Mouse (Mus musculus) hindbrain, embryonic 14.5 days (tissue): Measurements from ENCODE around the gene Bcl3. TPM values are rescaled to one million over a fixed set of nuclear protein-coding genes. Genes with fewer than 3 reads are reported as not detected.

Experiments
- ATAC-seq: fragments of 200-750 bp; cut with Nextera tagmentation; 2 replicates; pipeline ENCODE4 v1.8.0; 2017; ENCODE audit warnings: moderate number of reproducible peaks, mild to moderate bottlenecking, moderate TSS enrichment, moderate library complexity; ENCODE audit not compliant: low FRiP score
- DNase-seq: peaks from one replicate; pipeline ENCODE4 v3.0.0-alpha.2; 2015; ENCODE audit warnings: low spot score
- H3K27ac ChIP-seq: fragments of 300-500 bp; sonication (generic); 2 replicates; pipeline ENCODE4 v1.5.1; 2014; ENCODE audit warnings: mild to moderate bottlenecking, moderate library complexity
- H3K27me3 ChIP-seq: fragments of 300-500 bp; sonication (generic); 2 replicates; pipeline ENCODE4 v1.6.1; 2014; ENCODE audit warnings: mild to moderate bottlenecking, low read length, mixed read lengths; ENCODE audit not compliant: control insufficient read depth, insufficient read depth
- H3K36me3 ChIP-seq: fragments of 300-500 bp; sonication (generic); replicated peaks from 2 replicates; pipeline ENCODE4 v1.6.1; 2014; ENCODE audit not compliant: control insufficient read depth, insufficient read depth
- H3K4me1 ChIP-seq: fragments of 300-500 bp; sonication (generic); replicated peaks from 2 replicates; pipeline ENCODE4 v1.6.1; 2014; ENCODE audit warnings: antibody characterized with exemption, low read length, mixed read lengths; ENCODE audit not compliant: control insufficient read depth, insufficient read depth
- H3K4me2 ChIP-seq: fragments of 300-500 bp; sonication (generic); replicated peaks from 2 replicates; pipeline ENCODE4 v1.6.1; 2014; ENCODE audit warnings: mild to moderate bottlenecking, moderate library complexity
- H3K4me3 ChIP-seq: fragments of 300-500 bp; sonication (generic); replicated peaks from 2 replicates; pipeline ENCODE4 v1.5.1; 2014; ENCODE audit warnings: mild to moderate bottlenecking, low read length
- H3K9ac ChIP-seq: fragments of 300-500 bp; sonication (generic); 2 replicates; pipeline ENCODE4 v1.6.1; 2014
- H3K9me3 ChIP-seq: fragments of 300-500 bp; sonication (generic); 2 replicates; pipeline ENCODE4 v1.6.1; 2016; ENCODE audit warnings: low read length; ENCODE audit not compliant: control insufficient read depth
- WGBS: fragments of 180-500 bp; shearing (Covaris S2); extraction: QIAGEN DNeasy Blood & Tissue Kit; methylation state at CpG from one replicate; pipeline ENCODE4 v1.1.7; 2014; 5-methylcytosine and 5-hydroxymethylcytosine counted together
- polyA plus RNA-seq: library from polyadenylated mRNA; unstranded; fragments of >200 nt; fragmentation: Nextera tagmentation; extraction: Ambion mirVana; gene quantifications from 2 replicates; pipeline ENCODE4 v1.2.1, GENCODE M21; 2014

Bcl3 gene
- polyA plus RNA-seq, 1 experiment from 2014 or later: 0.58 TPM

DNA sequence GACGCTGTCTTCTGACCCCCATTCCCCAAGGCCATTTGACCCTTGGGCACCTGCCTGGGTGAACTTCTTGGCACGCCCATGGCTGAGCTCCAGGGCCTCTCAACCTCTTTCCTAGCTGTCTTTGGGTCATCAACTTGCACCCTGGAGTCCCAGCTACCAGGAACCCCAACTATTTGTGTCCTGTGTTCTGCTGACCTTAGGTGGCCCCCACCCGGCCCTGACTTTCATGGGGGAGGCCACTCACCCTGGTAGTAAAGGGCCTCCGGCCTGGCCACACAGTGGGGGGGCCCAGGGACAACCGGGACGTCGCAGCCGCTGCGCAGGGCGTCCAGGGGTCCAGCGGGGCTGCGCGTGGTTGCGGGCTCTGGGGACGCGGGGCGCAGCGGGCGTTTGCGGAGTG lies 377 bp downstream of the Bcl3 start:
- H3K9me3 ChIP-seq: 0 out of 2 replicates have a peak, but pooled peaks cover 4% of the 10 kb centered on the region
- peaks cover 56% of the 10 kb centered on the region for H3K27me3 ChIP-seq
- peak overlapping the region; percentile 42; the same call in 1 of the 2 replicates for H3K9ac ChIP-seq
- H3K4me1 ChIP-seq: peaks cover 8% of the 10 kb centered on the region; the same call in 1 of the 2 replicates
- ATAC-seq: no peak
- 5% methylated on average over 20 of the region's 20 CpGs for WGBS
- DNase-seq: no peak
- no peak overlapping the region for H3K27ac ChIP-seq
- H3K36me3 ChIP-seq: no peaks in the 10 kb centered on the region
- peak overlapping the region; percentile 47 for H3K4me2 ChIP-seq
- H3K4me3 ChIP-seq: peak overlapping the region; percentile 22

- Histone ChIP-seq H3K9me3 (0 out of 2 replicates have a peak, but pooled peaks cover 4% of the 10 kb centered on the region), H3K27ac (no peak overlapping the region), H3K4me1 (peaks cover 14% of the 10 kb centered on the region), H3K4me3 (no peak overlapping the region), H3K27me3 (peaks cover 61% of the 10 kb centered on the region), H3K36me3 (no peaks in the 10 kb centered on the region), H3K4me2 (no peak overlapping the region), H3K9ac (no peak overlapping the region)
- DNase-seq (no peak), ATAC-seq (no peak)
- WGBS: 55% methylated on average over 7 of the region's 7 CpGs
Observed at GRCm38 (mm10) chr7:19821633-19822032, 937 bp downstream of the Bcl3 start.

DNA sequence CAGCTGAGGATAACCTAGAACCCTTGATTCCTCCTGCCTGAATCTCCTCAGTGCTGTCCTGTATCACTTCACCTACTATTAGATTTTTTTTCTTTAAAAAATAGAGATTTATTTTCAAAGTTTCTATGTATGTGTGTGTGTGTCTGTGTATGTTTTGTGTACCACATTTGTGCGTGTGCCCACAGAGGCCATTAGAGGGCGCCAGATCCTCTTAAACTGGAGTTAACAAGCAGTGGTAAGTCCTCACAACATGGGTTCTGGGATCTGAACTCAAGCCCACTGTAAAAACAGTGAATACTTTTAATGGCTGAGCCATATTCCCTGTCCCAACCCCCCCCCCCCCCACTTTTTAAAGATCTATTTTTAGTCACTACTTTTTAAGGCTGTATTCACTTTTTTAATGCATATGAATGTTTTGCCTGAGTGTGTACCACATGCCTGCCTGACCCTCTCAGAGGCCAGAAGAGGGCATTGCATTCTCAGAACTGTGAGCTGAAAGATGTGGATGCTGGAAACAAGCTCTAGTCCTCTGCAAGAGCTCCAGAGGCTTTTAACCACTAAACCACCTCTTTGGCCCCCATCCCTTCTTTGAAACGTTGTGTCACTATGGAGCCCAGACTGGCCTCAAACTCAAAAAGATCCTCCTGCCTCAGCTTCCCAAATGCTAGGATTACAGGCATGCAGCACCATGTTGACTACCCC lies 2.1 kb downstream of the Bcl3 start:
- 65% methylated on average over 3 of the region's 3 CpGs for WGBS
- no peak overlapping the region for H3K4me3 ChIP-seq
- H3K4me1 ChIP-seq: peaks cover 17% of the 10 kb centered on the region
- H3K9ac ChIP-seq: no peak overlapping the region
- H3K4me2 ChIP-seq: no peak overlapping the region
- H3K9me3 ChIP-seq: 0 out of 2 replicates have a peak, but pooled peaks cover 4% of the 10 kb centered on the region
- peaks cover 64% of the 10 kb centered on the region for H3K27me3 ChIP-seq
- ATAC-seq (no peak), DNase-seq (no peak)
- H3K36me3 ChIP-seq: no peaks in the 10 kb centered on the region
- H3K27ac ChIP-seq: no peak overlapping the region

GRCm38 (mm10) chr7:19818875-19819274 lies 3.7 kb downstream of the Bcl3 start:
- no peak for ATAC-seq
- Histone ChIP-seq H3K27ac (no peak overlapping the region), H3K4me3 (no peak overlapping the region), H3K4me1 (peaks cover 17% of the 10 kb centered on the region), H3K9me3 (0 out of 2 replicates have a peak, but pooled peaks cover 4% of the 10 kb centered on the region), H3K4me2 (no peak overlapping the region), H3K36me3 (no peaks in the 10 kb centered on the region), H3K9ac (no peak overlapping the region), H3K27me3 (peaks cover 54% of the 10 kb centered on the region)
- no peak for DNase-seq
- 89% methylated on average over 7 of the region's 7 CpGs for WGBS

- ATAC-seq: no peak
- Histone ChIP-seq H3K27ac (no peak overlapping the region), H3K36me3 (no peaks in the 10 kb centered on the region), H3K9ac (no peak overlapping the region), H3K9me3 (0 out of 2 replicates have a peak, but pooled peaks cover 4% of the 10 kb centered on the region), H3K27me3 (peaks cover 50% of the 10 kb centered on the region), H3K4me3 (no peak overlapping the region), H3K4me1 (peaks cover 17% of the 10 kb centered on the region), H3K4me2 (no peak overlapping the region)
- DNase-seq: no peak
- WGBS: 85% methylated on average over 5 of the region's 5 CpGs
Observed at GRCm38 (mm10) chr7:19818440-19818839, 4.1 kb downstream of the Bcl3 start.

DNA sequence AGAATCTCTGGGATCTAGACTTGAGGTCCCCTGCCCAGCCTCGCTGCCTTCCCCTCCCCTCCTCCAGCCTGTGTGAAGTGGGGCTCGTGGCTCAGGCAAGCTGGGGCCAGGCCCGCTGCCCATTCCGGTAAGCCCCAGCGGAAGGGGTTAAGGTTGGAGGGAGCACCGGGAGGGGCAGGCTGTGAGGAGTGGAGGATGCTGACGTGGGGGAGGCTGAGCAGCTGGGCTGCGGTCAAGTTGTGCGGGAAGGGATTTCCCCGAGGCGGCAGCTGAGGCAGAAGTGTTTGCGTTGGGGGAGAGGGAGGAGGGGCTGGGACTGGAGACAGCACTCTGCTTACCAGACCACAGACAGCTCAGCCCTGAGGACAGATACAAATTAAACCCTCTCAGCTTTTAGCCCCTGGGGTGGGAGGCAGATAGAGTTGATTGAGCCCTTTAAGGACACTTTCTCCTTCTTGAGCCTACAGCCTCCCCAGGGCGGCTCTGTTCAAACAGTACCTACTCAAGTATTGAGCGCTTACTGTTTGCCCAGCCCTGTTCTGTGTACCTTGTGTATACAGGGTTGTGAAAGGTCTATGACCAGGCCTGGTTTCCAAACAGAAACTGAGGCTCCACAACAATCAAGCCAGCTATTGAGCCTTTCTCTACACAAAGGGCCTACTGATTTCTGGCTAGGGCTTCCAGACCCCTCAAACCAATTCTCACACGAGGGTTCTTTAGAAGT lies 5.0 kb downstream of the Bcl3 start:
- peak; percentile 32; the same call in 1 of the 2 replicates for ATAC-seq
- no peak for DNase-seq
- Histone ChIP-seq H3K4me2 (peak overlapping the region; percentile 73), H3K4me1 (peaks cover 16% of the 10 kb centered on the region), H3K4me3 (0 out of 2 replicates have a peak overlapping the region, but pooled peaks have one; percentile 2), H3K27me3 (peaks cover 50% of the 10 kb centered on the region), H3K27ac (no peak overlapping the region), H3K9me3 (0 out of 2 replicates have a peak, but pooled peaks cover 4% of the 10 kb centered on the region), H3K36me3 (no peaks in the 10 kb centered on the region), H3K9ac (0 out of 2 replicates have a peak overlapping the region, but pooled peaks have one; percentile 30)
- WGBS: 9% methylated on average over 15 of the region's 15 CpGs

- ATAC-seq (peak; percentile 37), DNase-seq (peak; percentile 43)
- no peak overlapping the region for H3K27ac ChIP-seq
- H3K27me3 ChIP-seq: peaks cover 51% of the 10 kb centered on the region
- peak overlapping the region; percentile 73 for H3K4me2 ChIP-seq
- peaks cover 11% of the 10 kb centered on the region for H3K4me1 ChIP-seq
- peak overlapping the region; percentile 57 for H3K9ac ChIP-seq
- no peaks in the 10 kb centered on the region for H3K36me3 ChIP-seq
- under 1% methylated on average over 27 of the region's 28 CpGs for WGBS
- H3K9me3 ChIP-seq: 0 out of 2 replicates have a peak, but pooled peaks cover 4% of the 10 kb centered on the region
- peak overlapping the region; percentile 36 for H3K4me3 ChIP-seq
Observed at GRCm38 (mm10) chr7:19816224-19816771, 6.3 kb downstream of the Bcl3 start.

DNA sequence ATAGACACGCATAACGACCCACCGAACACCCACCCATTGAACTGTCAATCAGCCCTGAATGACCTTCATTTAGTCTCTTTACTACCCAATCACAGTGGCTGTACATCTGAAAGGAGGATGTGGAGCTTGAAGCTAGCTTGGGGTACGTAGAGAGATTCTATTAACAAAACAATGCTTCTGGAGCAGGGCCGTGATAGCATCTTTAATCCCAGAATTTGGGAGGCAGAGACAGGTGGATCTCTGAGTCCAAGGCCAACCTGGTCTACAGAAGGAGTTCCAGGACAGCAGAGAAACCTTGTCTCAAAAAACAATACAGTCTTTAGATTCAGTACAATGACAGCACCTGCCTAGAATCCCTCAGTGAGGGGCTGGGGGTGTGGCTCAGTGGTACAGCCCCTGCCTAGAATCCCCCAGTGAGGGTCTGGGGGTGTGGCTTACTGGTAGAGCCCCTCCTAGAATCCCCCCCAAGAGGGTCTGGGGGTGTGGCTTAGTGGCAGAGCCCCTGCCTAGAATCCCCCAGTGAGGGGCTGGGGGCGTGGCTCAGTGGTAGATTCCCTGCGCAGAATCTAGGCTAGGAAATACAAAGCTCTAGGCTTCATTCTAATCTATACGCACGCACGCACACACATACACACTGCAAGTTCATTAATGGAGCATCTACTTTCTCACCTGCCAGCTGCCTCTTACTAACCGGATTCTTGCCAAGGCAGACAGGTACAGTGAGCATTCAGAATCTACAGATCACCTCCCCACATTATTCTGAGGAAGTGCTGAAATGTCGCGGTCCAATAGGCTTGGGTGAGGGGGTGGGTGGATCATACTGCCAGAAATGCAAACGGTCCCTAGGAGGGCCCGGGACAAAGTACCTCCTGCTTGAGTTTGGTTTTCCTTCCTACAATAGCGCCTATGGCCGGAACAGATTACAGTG lies 7.0 kb downstream of the Bcl3 start:
- 0 out of 2 replicates have a peak, but pooled peaks cover 3% of the 10 kb centered on the region for H3K9me3 ChIP-seq
- H3K4me1 ChIP-seq: peaks cover 11% of the 10 kb centered on the region
- peak overlapping the region; percentile 73 for H3K4me2 ChIP-seq
- H3K4me3 ChIP-seq: peak overlapping the region; percentile 36
- no peak overlapping the region for H3K27ac ChIP-seq
- no peaks in the 10 kb centered on the region for H3K36me3 ChIP-seq
- ATAC-seq: peak; percentile 35
- peaks cover 52% of the 10 kb centered on the region for H3K27me3 ChIP-seq
- peak overlapping the region; percentile 57 for H3K9ac ChIP-seq
- no peak for DNase-seq
- 16% methylated on average over 17 of the region's 17 CpGs for WGBS
